Mouse (Mus musculus) urinary bladder, postnatal 36 days (tissue): ENCODE data around the gene Emp2.

Experiments used
- DNase-seq, 2 experiments: peaks; one replicate each; pipeline ENCODE4 v3.0.0; 2022; ENCODE audit warnings: low spot score in 2 of 2, mixed read lengths in 1 of 2

Gene Emp2

GRCm38 (mm10) chr16:10313646-10314088 is at the start of gene Emp2:
TSS of gene Emp2 (minus strand) at chr16:10313968.
- peak; percentile 64 to 71 for DNase-seq

- no peak for DNase-seq
These were observed 49.3 kb upstream of the Emp2 start for GRCm38 (mm10) chr16:10363061-10363460.

GRCm38 (mm10) chr16:10359241-10359640 is 45.5 kb upstream of the Emp2 start:
- DNase-seq, result no peak

GRCm38 (mm10) chr16:10358010-10358934 is 44.5 kb upstream of the Emp2 start:
- DNase-seq, result peak; percentile 69 to 77

- peak in 1 of 2 experiments; percentile 48 for DNase-seq
These were observed 41.2 kb upstream of the Emp2 start for GRCm38 (mm10) chr16:10355004-10355403.

- no peak for DNase-seq
These were observed 37.4 kb upstream of the Emp2 start for GRCm38 (mm10) chr16:10351050-10351636.

GRCm38 (mm10) chr16:10349876-10350275 is 36.1 kb upstream of the Emp2 start:
- DNase-seq, result no peak

GRCm38 (mm10) chr16:10349436-10349835 is 35.7 kb upstream of the Emp2 start:
- peak in 1 of 2 experiments; percentile 60 for DNase-seq

- peak; percentile 70 to 87 for DNase-seq
These were observed 33.8 kb upstream of the Emp2 start for GRCm38 (mm10) chr16:10347551-10347950.

- no peak for DNase-seq
These were observed 27.3 kb upstream of the Emp2 start for GRCm38 (mm10) chr16:10341110-10341509.

- DNase-seq, result no peak
These were observed 26.2 kb upstream of the Emp2 start for GRCm38 (mm10) chr16:10339930-10340329.

GRCm38 (mm10) chr16:10338601-10339000 is 24.8 kb upstream of the Emp2 start:
- no peak for DNase-seq

GRCm38 (mm10) chr16:10337422-10338197 is 23.8 kb upstream of the Emp2 start:
- no peak for DNase-seq

GRCm38 (mm10) chr16:10336454-10337421 is 23.0 kb upstream of the Emp2 start:
- DNase-seq, result no peak

GRCm38 (mm10) chr16:10335953-10336352 is 22.2 kb upstream of the Emp2 start:
- no peak for DNase-seq

GRCm38 (mm10) chr16:10332732-10333131 is 19.0 kb upstream of the Emp2 start:
- DNase-seq, result no peak

- peak; percentile 78 to 81 for DNase-seq
These were observed 17.1 kb upstream of the Emp2 start for GRCm38 (mm10) chr16:10330586-10331495.

- DNase-seq, result no peak
These were observed 14.0 kb upstream of the Emp2 start for GRCm38 (mm10) chr16:10327563-10328333.
